Mouse (Mus musculus) megakaryocyte, embryonic 14.5 days (primary cell): ENCODE data around the gene Glod5.

Experiments used
- FLI1 ChIP-seq: IDR thresholded peaks from 2 replicates; pipeline ENCODE4 v1.6.1; 2012; ENCODE audit warnings: low read length, inconsistent platforms, mixed read lengths
- GATA1 ChIP-seq: IDR thresholded peaks from 3 replicates; pipeline ENCODE4 v1.6.1; 2012; ENCODE audit warnings: mixed read lengths, low read length, inconsistent platforms, borderline replicate concordance

- TF ChIP-seq GATA1 (no peak), FLI1 (no peak)
Measured at GRCm38 (mm10) chrX:8000546-8001192, 17.6 kb downstream of the Glod5 start.
